Mouse (Mus musculus) liver, embryonic 14.5 days (tissue): ENCODE measurements around the gene Adam15. TPM values are rescaled to one million over a fixed set of nuclear protein-coding genes. Genes with fewer than 3 reads are reported as not detected.

Source experiments
- ATAC-seq: fragments of 200-750 bp; cut with Nextera tagmentation; 2 replicates; pipeline ENCODE4 v1.8.0; 2017; ENCODE audit warnings: moderate number of reproducible peaks, mild to moderate bottlenecking, moderate library complexity; ENCODE audit not compliant: insufficient read depth
- DNase-seq, 3 experiments: peaks; one replicate each; pipeline ENCODE4 v3.0.0-alpha.2; 2012 to 2013; ENCODE audit warnings: low read depth in 3 of 3, low spot score in 3 of 3
- H3K27ac ChIP-seq: fragments of 300-500 bp; sonication (generic); 2 replicates; pipeline ENCODE4 v1.5.1; 2014; ENCODE audit warnings: moderate library complexity, mild to moderate bottlenecking, control low read depth, inconsistent platforms
- H3K27me3 ChIP-seq: fragments of 300-500 bp; sonication (generic); 2 replicates; pipeline ENCODE4 v1.6.1; 2014; ENCODE audit warnings: mild to moderate bottlenecking, low read length, moderate library complexity; ENCODE audit not compliant: control insufficient read depth, insufficient read depth
- H3K36me3 ChIP-seq: fragments of 300-500 bp; sonication (generic); replicated peaks from 2 replicates; pipeline ENCODE4 v1.6.1; 2014; ENCODE audit warnings: low read depth; ENCODE audit not compliant: control insufficient read depth, insufficient read depth
- H3K4me1 ChIP-seq, 2 experiments: fragments of 200-500 bp in 1 of 2; fragments of 300-500 bp in 1 of 2; sonication (generic) in 1 of 2; replicated peaks; 2 replicates each; pipeline ENCODE4 v1.6.1; 2012 to 2014; ENCODE audit warnings: antibody characterized with exemption in 1 of 2, inconsistent platforms in 1 of 2, low read length in 1 of 2; ENCODE audit not compliant: control insufficient read depth in 2 of 2, insufficient read depth in 2 of 2
- H3K4me2 ChIP-seq: fragments of 300-500 bp; sonication (generic); 2 replicates; pipeline ENCODE4 v1.6.1; 2014; ENCODE audit warnings: low read depth, mild to moderate bottlenecking, control low read depth, moderate library complexity
- H3K4me3 ChIP-seq, 2 experiments: fragments of 200-500 bp in 1 of 2; fragments of 300-500 bp in 1 of 2; sonication (generic) in 1 of 2; 2 replicates each; pipeline ENCODE4 v1.5.1; 2012 to 2014; ENCODE audit warnings: low read depth in 2 of 2, low read length in 2 of 2, mild to moderate bottlenecking in 2 of 2, control low read depth in 1 of 2, inconsistent platforms in 1 of 2, moderate library complexity in 1 of 2; ENCODE audit not compliant: insufficient read depth in 1 of 2
- H3K9ac ChIP-seq: fragments of 300-500 bp; sonication (generic); replicated peaks from 2 replicates; pipeline ENCODE4 v1.6.1; 2014; ENCODE audit warnings: mild to moderate bottlenecking, control low read depth, moderate library complexity
- H3K9me3 ChIP-seq: fragments of 300-500 bp; sonication (generic); 2 replicates; pipeline ENCODE4 v1.6.1; 2016; ENCODE audit warnings: low read length, mixed read lengths; ENCODE audit not compliant: control insufficient read depth
- CTCF ChIP-seq: IDR thresholded peaks from 2 replicates; pipeline ENCODE4 v1.5.1; 2016; ENCODE audit warnings: antibody characterized with exemption, low read depth, control low read depth
- EP300 ChIP-seq: IDR thresholded peaks from 2 replicates; pipeline ENCODE4 v1.6.1; 2016; ENCODE audit warnings: antibody characterized with exemption, low read depth
- WGBS: fragments of 180-500 bp; shearing (Covaris S2); extraction: QIAGEN DNeasy Blood & Tissue Kit; methylation state at CpG from one replicate; pipeline ENCODE4 v1.1.7; 2014; ENCODE audit not compliant: insufficient replicate concordance; 5-methylcytosine and 5-hydroxymethylcytosine counted together
- polyA plus RNA-seq, 2 experiments: library from polyadenylated mRNA; depleted of rRNA in 1 of 2; stranded (reverse) in 1 of 2; unstranded in 1 of 2; fragments of >200 nt; fragmentation: Nextera tagmentation in 1 of 2; extraction: Ambion mirVana in 1 of 2; gene quantifications; 2 replicates each; pipeline versions ENCODE4 v1.2.1 to v1.2.3; 2012 to 2014

Adam15 gene
- polyA plus RNA-seq, 2 experiments = 4.9 to 6.2 TPM

- Histone ChIP-seq H3K36me3 (no peaks in the 10 kb centered on the region), H3K9me3 (no peaks in the 10 kb centered on the region), H3K27ac (no peak overlapping the region), H3K9ac (no peak overlapping the region), H3K4me3 (no peak overlapping the region), H3K4me1 (no peaks in the 10 kb centered on the region; a peak in 1 of 4 replicates), H3K4me2 (no peak overlapping the region), H3K27me3 (peaks cover 6% of the 10 kb centered on the region)
- no peak for ATAC-seq
- 20% methylated on average over 6 of the region's 6 CpGs for WGBS
- DNase-seq = no peak
- no peak for TF ChIP-seq CTCF
- TF ChIP-seq EP300 = no peak
Observed at GRCm38 (mm10) chr3:89336529-89336928, 13.3 kb downstream of the Adam15 start.

DNA sequence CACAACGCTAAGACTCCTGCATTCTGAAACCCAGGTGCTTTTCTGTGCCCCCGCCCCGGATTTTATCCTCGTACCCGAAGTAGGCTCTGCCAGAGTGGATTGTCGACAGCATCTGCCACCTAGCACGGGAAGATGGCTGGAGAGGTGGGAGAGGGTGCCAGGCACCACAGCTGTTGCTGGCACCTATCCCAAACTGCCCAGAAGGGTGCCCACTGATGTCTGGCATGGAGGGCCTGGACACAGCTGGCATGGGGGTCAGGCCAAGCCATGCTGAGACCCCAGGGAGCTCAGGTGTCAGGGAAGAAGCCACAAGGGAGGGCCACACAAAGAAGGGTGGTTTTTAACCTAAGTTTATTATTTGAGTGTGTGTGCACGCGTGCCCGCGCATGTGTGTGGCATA, 16.7 kb downstream of the Adam15 start:
- no peaks in the 10 kb centered on the region; a peak in 1 of 4 replicates for H3K4me1 ChIP-seq
- WGBS = 70% methylated on average over 11 of the region's 11 CpGs
- H3K4me2 ChIP-seq = no peak overlapping the region
- peaks cover 11% of the 10 kb centered on the region for H3K27me3 ChIP-seq
- H3K4me3 ChIP-seq = no peak overlapping the region
- H3K27ac ChIP-seq = no peak overlapping the region
- no peaks in the 10 kb centered on the region for H3K36me3 ChIP-seq
- H3K9ac ChIP-seq = no peak overlapping the region
- no peak for ATAC-seq
- TF ChIP-seq EP300 (no peak), CTCF (no peak)
- DNase-seq = no peak
- no peaks in the 10 kb centered on the region for H3K9me3 ChIP-seq

DNA sequence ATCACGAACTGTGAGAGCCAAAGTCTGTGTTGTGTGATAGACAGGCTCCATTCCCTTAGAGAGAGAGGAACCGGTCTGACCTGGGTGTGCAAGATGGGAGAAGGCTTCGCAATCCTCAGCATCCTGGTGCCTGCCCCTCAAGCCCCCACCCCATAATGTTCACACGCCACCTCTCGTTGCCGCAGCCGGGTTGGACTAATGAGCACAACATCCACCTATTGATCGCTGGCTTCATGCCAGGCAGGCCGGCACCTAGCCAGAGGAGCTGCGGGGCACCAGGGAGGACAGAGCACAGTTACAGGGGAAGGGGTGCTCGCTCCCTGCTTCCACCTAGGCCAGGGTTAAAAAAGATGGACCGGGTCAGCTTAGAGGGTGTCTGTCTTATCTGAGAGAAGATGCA, 17.3 kb downstream of the Adam15 start:
- peaks cover 9% of the 10 kb centered on the region for H3K27me3 ChIP-seq
- no peak for ATAC-seq
- H3K27ac ChIP-seq = no peak overlapping the region
- no peaks in the 10 kb centered on the region for H3K9me3 ChIP-seq
- H3K4me1 ChIP-seq = no peaks in the 10 kb centered on the region
- no peak overlapping the region for H3K4me2 ChIP-seq
- DNase-seq = no peak
- no peaks in the 10 kb centered on the region for H3K36me3 ChIP-seq
- H3K4me3 ChIP-seq = no peak overlapping the region
- TF ChIP-seq EP300 (no peak), CTCF (no peak)
- H3K9ac ChIP-seq = no peak overlapping the region
- WGBS = 56% methylated on average over 12 of the region's 12 CpGs

DNA sequence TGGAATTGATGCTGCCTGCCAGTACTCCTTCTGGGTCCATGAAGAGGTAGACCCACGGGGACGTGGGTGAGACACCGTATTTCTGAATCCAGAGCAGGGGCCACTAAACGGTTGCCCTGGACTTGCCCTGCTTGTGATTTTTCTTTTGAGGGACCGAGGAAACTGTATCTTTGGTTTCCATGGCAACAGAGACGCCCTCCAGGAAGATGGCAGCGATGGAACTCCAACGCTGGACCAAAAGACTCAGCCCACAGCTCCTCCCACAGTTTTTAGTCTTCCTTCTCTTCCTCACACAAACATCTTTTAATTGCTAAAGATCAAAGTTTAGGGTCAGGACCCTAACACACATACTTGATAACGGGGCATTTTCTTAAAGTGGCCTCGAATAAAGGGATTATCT, 17.8 kb downstream of the Adam15 start:
- Histone ChIP-seq H3K27me3 (peaks cover 6% of the 10 kb centered on the region), H3K9ac (no peak overlapping the region), H3K36me3 (no peaks in the 10 kb centered on the region), H3K4me1 (no peaks in the 10 kb centered on the region), H3K4me2 (no peak overlapping the region), H3K9me3 (no peaks in the 10 kb centered on the region), H3K27ac (no peak overlapping the region), H3K4me3 (no peak overlapping the region)
- DNase-seq (no peak), ATAC-seq (no peak)
- TF ChIP-seq EP300 (no peak), CTCF (no peak)
- WGBS = 47% methylated on average over 10 of the region's 10 CpGs

DNA sequence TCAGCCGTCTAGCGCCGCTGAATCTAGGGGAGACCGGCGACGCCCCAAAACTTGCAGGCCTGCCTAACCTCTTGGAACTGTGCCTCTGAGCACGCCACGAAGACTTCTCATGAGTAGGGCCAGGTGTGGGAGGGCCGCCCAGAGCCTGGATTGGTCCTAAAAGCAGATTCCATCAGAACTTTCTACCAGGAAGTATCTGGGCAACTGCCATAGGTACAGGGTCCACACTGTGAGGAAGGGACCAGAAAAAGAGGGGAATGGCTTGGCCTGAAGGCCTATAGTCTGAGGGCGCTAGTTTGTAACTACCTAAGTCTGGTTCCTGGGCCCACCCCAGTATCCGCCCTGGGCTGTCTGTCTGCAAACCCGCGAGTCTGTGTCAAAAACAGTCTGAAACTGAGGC, 18.2 kb downstream of the Adam15 start:
- Histone ChIP-seq H3K4me3 (no peak overlapping the region), H3K27ac (no peak overlapping the region), H3K36me3 (no peaks in the 10 kb centered on the region), H3K4me2 (no peak overlapping the region), H3K9ac (no peak overlapping the region), H3K4me1 (no peaks in the 10 kb centered on the region), H3K9me3 (no peaks in the 10 kb centered on the region), H3K27me3 (peaks cover 5% of the 10 kb centered on the region)
- no peak for DNase-seq
- 53% methylated on average over 13 of the region's 13 CpGs for WGBS
- TF ChIP-seq CTCF = no peak
- TF ChIP-seq EP300 = no peak
- ATAC-seq = no peak

- TF ChIP-seq CTCF (no peak), EP300 (no peak)
- H3K4me2 ChIP-seq = no peak overlapping the region
- H3K4me1 ChIP-seq = 0 out of 4 replicates have a peak, but pooled peaks cover 0 to 1% of the 10 kb centered on the region in 2 experiments
- no peak overlapping the region for H3K9ac ChIP-seq
- H3K36me3 ChIP-seq = no peaks in the 10 kb centered on the region
- WGBS = 19% methylated on average over 10 of the region's 10 CpGs
- H3K9me3 ChIP-seq = no peaks in the 10 kb centered on the region
- no peak overlapping the region for H3K4me3 ChIP-seq
- no peak for DNase-seq
- no peak for ATAC-seq
- no peak overlapping the region for H3K27ac ChIP-seq
- H3K27me3 ChIP-seq = peaks cover 5% of the 10 kb centered on the region
Observed at GRCm38 (mm10) chr3:89330948-89331347, 18.8 kb downstream of the Adam15 start.
